7 mouse cellular contexts compared by ENCODE assay signal in genomic region chr10:62650881-62651810, GRCm38 (mm10). TPM values are rescaled to one million over a fixed set of nuclear protein-coding genes. Genes with fewer than 3 reads are reported as not detected.
A peak's percentile ranks its signal among the peaks of the same experiment; 100 is the strongest.
DNase-seq lines count a peak whose midpoint lies in the region; ATAC-seq lines count a peak whose summit lies in the region.

Gene Ddx50, minus strand, starts transcription at chr10:62651218.

- peak; percentile 100 for ATAC-seq in embryonic facial prominence, embryonic 11.5 days (replicated peaks; ENCODE audit: insufficient number of reproducible peaks, low FRiP score, low TSS enrichment, low read depth)
- ATAC-seq in granulocyte monocyte progenitor cell, adult 5-6 weeks (replicated peaks; ENCODE audit: poor library complexity, severe bottlenecking) = peak; percentile 90
- peak; percentile 100 for ATAC-seq in midbrain, embryonic 13.5 days

- H3K36me3 ChIP-seq in embryonic facial prominence, embryonic 11.5 days (replicated peaks; ENCODE audit: control insufficient read depth, insufficient read depth, low read depth, low read length) = no peaks in the 10 kb centered on the region; the same call in 1 of the 2 replicates
- H3K36me3 ChIP-seq in limb, embryonic 10.5 days = peaks cover 26% of the 10 kb centered on the region
- H3K36me3 ChIP-seq in midbrain, embryonic 13.5 days = peaks cover 11% of the 10 kb centered on the region

- H3K27me3 ChIP-seq in embryonic facial prominence, embryonic 11.5 days (ENCODE audit: control insufficient read depth, insufficient read depth, low read length) = no peaks in the 10 kb centered on the region
- H3K27me3 ChIP-seq in limb, embryonic 10.5 days (ENCODE audit: low read depth, poor library complexity, severe bottlenecking) = no peaks in the 10 kb centered on the region
- H3K27me3 ChIP-seq in midbrain, embryonic 13.5 days = no peaks in the 10 kb centered on the region

- peak; percentile 99 for DNase-seq in adrenal gland, postnatal 14 days
- DNase-seq in embryonic facial prominence, embryonic 11.5 days (ENCODE audit: low spot score) = peak; percentile 100
- DNase-seq in kidney, adult 11 months = peak; percentile 99
- DNase-seq in limb, embryonic 10.5 days (ENCODE audit: low spot score) = peak; percentile 98
- DNase-seq in spleen, adult 12 weeks (ENCODE audit: low spot score) = peak; percentile 91

- peak within 1 kb of the TSS; percentile 88 for H3K27ac ChIP-seq in embryonic facial prominence, embryonic 11.5 days (replicated peaks; ENCODE audit: low read depth, low read length)
- H3K27ac ChIP-seq in limb, embryonic 10.5 days = peak within 1 kb of the TSS; percentile 95
- H3K27ac ChIP-seq in midbrain, embryonic 13.5 days = peak within 1 kb of the TSS; percentile 94

- H3K4me3 ChIP-seq in embryonic facial prominence, embryonic 11.5 days (ENCODE audit: low read depth, low read length) = peak within 1 kb of the TSS; percentile 92
- H3K4me3 ChIP-seq in limb, embryonic 10.5 days = peak within 1 kb of the TSS; percentile 88
- H3K4me3 ChIP-seq in midbrain, embryonic 13.5 days (replicated peaks) = peak within 1 kb of the TSS; percentile 86

- under 1% methylated on average over 85 of the region's 89 CpGs for WGBS in embryonic facial prominence, embryonic 11.5 days
- WGBS in limb, embryonic 10.5 days = under 1% methylated on average over 83 of the region's 89 CpGs
- WGBS in midbrain, embryonic 13.5 days = 0% methylated on average over 70 of the region's 89 CpGs

- peak within 1 kb of the TSS; percentile 89 for H3K9ac ChIP-seq in embryonic facial prominence, embryonic 11.5 days (replicated peaks; ENCODE audit: low read length)
- H3K9ac ChIP-seq in midbrain, embryonic 13.5 days (replicated peaks) = peak within 1 kb of the TSS; percentile 87

- H3K9me3 ChIP-seq in embryonic facial prominence, embryonic 11.5 days (replicated peaks; ENCODE audit: control insufficient read depth, low read length) = no peaks in the 10 kb centered on the region
- H3K9me3 ChIP-seq in limb, embryonic 10.5 days (replicated peaks) = no peaks in the 10 kb centered on the region
- H3K9me3 ChIP-seq in midbrain, embryonic 13.5 days = no peaks in the 10 kb centered on the region

- H3K4me1 ChIP-seq in embryonic facial prominence, embryonic 11.5 days (ENCODE audit: control insufficient read depth, insufficient read depth, low read length) = no peaks in the 10 kb centered on the region
- peaks cover 12% of the 10 kb centered on the region for H3K4me1 ChIP-seq in limb, embryonic 10.5 days
- H3K4me1 ChIP-seq in midbrain, embryonic 13.5 days (replicated peaks) = peaks cover 21% of the 10 kb centered on the region

- peak within 1 kb of the TSS; percentile 71 for H3K4me2 ChIP-seq in embryonic facial prominence, embryonic 11.5 days (ENCODE audit: low read depth, low read length)
- H3K4me2 ChIP-seq in midbrain, embryonic 13.5 days (replicated peaks) = peak within 1 kb of the TSS; percentile 88

RNA-seq across cellular contexts. Expression of gene Ddx50, which starts in this region (rescaled TPM):
- total RNA-seq in adrenal gland, postnatal 14 days (2021) = 107 and 121 TPM in 2 replicates
- polyA plus RNA-seq in embryonic facial prominence, embryonic 11.5 days (2014; fragmentation: Nextera tagmentation; extraction: Ambion mirVana) = 167 and 187 TPM in 2 replicates
- total RNA-seq in granulocyte monocyte progenitor cell, adult 5-6 weeks (2014; fragmentation: Nextera tagmentation) = 87.6 and 115 TPM in 2 replicates
- 110 and 119 TPM in 2 replicates for total RNA-seq in granulocyte monocyte progenitor cell, adult 5-6 weeks (2017)
- polyA plus RNA-seq in limb, embryonic 10.5 days (2016; fragmentation: Nextera tagmentation; extraction: Ambion mirVana) = 113 and 130 TPM in 2 replicates
- polyA plus RNA-seq in midbrain, embryonic 13.5 days (2015; fragmentation: Nextera tagmentation; extraction: Ambion mirVana) = 102 and 110 TPM in 2 replicates

Comparison
In these comparisons a context has a peak if more than half of its experiments do, and no peak if none do; other contexts are left out.
1. Peak in every context shown above with its lines: DNase-seq, ATAC-seq, H3K4me3 ChIP-seq and H3K27ac ChIP-seq.